Mouse (Mus musculus) hindbrain, postnatal 0 days (tissue): ENCODE measurements around the gene Pard3. TPM values are rescaled to one million over a fixed set of nuclear protein-coding genes. Genes with fewer than 3 reads are reported as not detected.

Experiments used
- ATAC-seq: fragments of 200-750 bp; cut with Nextera tagmentation; 2 replicates; pipeline ENCODE4 v1.8.0; 2017; ENCODE audit warnings: mild to moderate bottlenecking, moderate TSS enrichment, moderate library complexity
- DNase-seq: peaks from one replicate; pipeline ENCODE4 v3.0.0-alpha.2; 2015; ENCODE audit warnings: low spot score
- H3K27ac ChIP-seq: fragments of 300-500 bp; sonication (generic); 2 replicates; pipeline ENCODE4 v1.5.1; 2014; ENCODE audit warnings: mild to moderate bottlenecking
- H3K27me3 ChIP-seq: fragments of 300-500 bp; sonication (generic); 2 replicates; pipeline ENCODE4 v1.6.1; 2014; ENCODE audit warnings: low read length, mixed read lengths; ENCODE audit not compliant: insufficient read depth
- H3K36me3 ChIP-seq: fragments of 300-500 bp; sonication (generic); 2 replicates; pipeline ENCODE4 v1.6.1; 2014; ENCODE audit warnings: low read length, mixed read lengths; ENCODE audit not compliant: insufficient read depth
- H3K4me1 ChIP-seq: fragments of 300-500 bp; sonication (generic); 2 replicates; pipeline ENCODE4 v1.6.1; 2014; ENCODE audit warnings: antibody characterized with exemption, low read length, mixed read lengths; ENCODE audit not compliant: insufficient read depth
- H3K4me2 ChIP-seq: fragments of 300-500 bp; sonication (generic); 2 replicates; pipeline ENCODE4 v1.6.1; 2014; ENCODE audit warnings: low read depth, mild to moderate bottlenecking, low read length, moderate library complexity, mixed read lengths
- H3K4me3 ChIP-seq: fragments of 300-500 bp; sonication (generic); 2 replicates; pipeline ENCODE4 v1.5.1; 2014; ENCODE audit warnings: low read length
- H3K9ac ChIP-seq: fragments of 300-500 bp; sonication (generic); replicated peaks from 2 replicates; pipeline ENCODE4 v1.6.1; 2014; ENCODE audit warnings: mild to moderate bottlenecking, low read length, moderate library complexity, mixed read lengths
- H3K9me3 ChIP-seq: fragments of 300-500 bp; sonication (generic); 2 replicates; pipeline ENCODE4 v1.6.1; 2016; ENCODE audit warnings: low read length, mixed read lengths
- CTCF ChIP-seq: IDR thresholded peaks from 2 replicates; pipeline ENCODE4 v1.5.1; 2016; ENCODE audit warnings: antibody characterized with exemption, control low read depth, low read depth
- WGBS: fragments of 180-500 bp; shearing (Covaris S2); extraction: QIAGEN DNeasy Blood & Tissue Kit; methylation state at CpG from one replicate; pipeline ENCODE4 v1.1.7; 2014; 5-methylcytosine and 5-hydroxymethylcytosine counted together
- polyA plus RNA-seq: library from polyadenylated mRNA; unstranded; fragments of >200 nt; fragmentation: Nextera tagmentation; extraction: Ambion mirVana; gene quantifications from 2 replicates; pipeline ENCODE4 v1.2.1, GENCODE M21; 2015
- total RNA-seq: library from RNA; depleted of rRNA; stranded (reverse); fragments of >200 nt; gene quantifications from 2 replicates; pipeline ENCODE4 v1.2.3, GENCODE M21; 2014

The Pard3 gene
- total and polyA plus RNA-seq, 2 experiments from 2014 or later, result 11.9 to 29.3 TPM

DNA sequence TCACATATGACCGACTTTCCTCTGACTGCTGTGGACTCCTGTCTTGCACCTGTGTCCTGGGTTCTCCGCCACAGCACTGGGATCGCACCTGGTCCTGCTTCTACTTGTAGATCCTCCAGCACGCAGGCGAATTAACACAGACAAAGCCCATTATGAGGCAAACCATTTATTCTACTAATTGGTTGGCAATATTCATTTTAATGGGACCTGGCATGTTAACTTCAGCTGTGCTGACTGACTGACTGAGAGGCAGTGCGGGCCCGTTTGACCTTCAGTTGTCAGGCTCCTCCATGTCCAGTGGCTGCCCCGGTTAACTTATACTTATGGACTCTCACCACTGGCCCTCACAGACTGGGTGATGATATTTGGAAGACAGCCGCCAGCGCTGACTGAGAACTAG lies 128.6 kb downstream of the Pard3 start:
- H3K4me2 ChIP-seq, result no peak overlapping the region
- no peaks in the 10 kb centered on the region for H3K27me3 ChIP-seq
- 66% methylated on average over 10 of the region's 10 CpGs for WGBS
- no peak for TF ChIP-seq CTCF
- H3K9me3 ChIP-seq, result no peaks in the 10 kb centered on the region
- no peak for DNase-seq
- no peak overlapping the region for H3K9ac ChIP-seq
- no peak overlapping the region for H3K4me3 ChIP-seq
- 0 out of 2 replicates have a peak, but pooled peaks cover 6% of the 10 kb centered on the region for H3K4me1 ChIP-seq
- no peaks in the 10 kb centered on the region for H3K36me3 ChIP-seq
- ATAC-seq, result no peak
- peak overlapping the region; percentile 8; the same call in 1 of the 2 replicates for H3K27ac ChIP-seq

DNA sequence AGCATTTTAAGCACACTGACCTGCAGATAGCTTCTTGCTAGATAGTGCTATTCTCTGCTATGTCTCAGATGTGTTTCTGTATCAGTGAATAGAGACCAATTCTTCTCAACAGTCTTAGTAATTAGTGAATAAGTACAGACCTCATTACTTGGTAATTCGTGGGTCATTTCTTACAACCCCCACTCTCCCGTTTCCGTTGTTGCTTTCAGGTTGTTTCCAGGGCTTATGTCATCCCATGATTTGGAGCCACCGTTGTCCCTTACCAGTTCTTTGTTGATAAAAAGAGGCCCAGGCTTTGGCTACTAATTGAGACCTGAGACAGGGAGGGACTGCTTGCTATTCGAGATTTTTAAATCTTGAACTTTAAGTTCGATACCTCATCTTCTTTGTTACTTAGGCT lies 129.7 kb downstream of the Pard3 start:
- TF ChIP-seq CTCF, result no peak
- DNase-seq (no peak), ATAC-seq (no peak)
- Histone ChIP-seq H3K9ac (no peak overlapping the region), H3K27me3 (no peaks in the 10 kb centered on the region), H3K9me3 (no peaks in the 10 kb centered on the region), H3K36me3 (no peaks in the 10 kb centered on the region), H3K4me2 (no peak overlapping the region), H3K4me1 (0 out of 2 replicates have a peak, but pooled peaks cover 6% of the 10 kb centered on the region), H3K27ac (no peak overlapping the region), H3K4me3 (no peak overlapping the region)
- WGBS, result 71% methylated on average over 6 of the region's 6 CpGs

DNA sequence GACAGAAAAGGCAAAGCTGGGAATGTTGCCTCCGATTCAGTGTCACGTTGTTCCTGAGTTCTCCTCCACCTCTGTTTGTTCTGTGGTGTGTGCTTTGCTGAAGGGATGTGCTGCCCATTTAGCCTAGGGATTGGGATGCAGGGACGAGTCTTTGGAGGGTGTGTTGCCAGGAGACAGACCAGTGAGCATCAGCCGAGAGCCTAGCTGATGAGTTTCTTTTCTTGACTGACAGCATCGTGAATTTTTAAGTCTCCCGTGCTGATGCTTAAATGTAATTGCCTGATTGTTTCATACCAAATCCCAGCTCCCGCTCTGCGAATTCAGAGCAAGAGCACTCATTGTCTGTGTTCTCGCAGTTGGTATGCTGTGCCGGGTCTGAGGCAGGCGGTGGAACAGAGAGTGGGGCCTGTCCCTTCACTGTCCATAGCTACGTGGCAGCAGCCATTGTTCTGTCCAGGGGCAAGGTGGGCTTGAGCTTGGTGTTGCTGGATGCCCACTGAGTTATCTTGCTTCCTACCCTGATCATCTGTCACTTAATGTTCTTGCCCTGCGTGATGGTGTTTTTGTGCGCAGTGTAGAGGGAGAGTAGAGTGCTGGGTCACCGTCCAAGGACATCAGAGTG lies 131.2 kb downstream of the Pard3 start:
- WGBS, result 42% methylated on average over 15 of the region's 15 CpGs
- Histone ChIP-seq H3K27me3 (no peaks in the 10 kb centered on the region), H3K4me3 (no peak overlapping the region), H3K4me2 (no peak overlapping the region), H3K27ac (no peak overlapping the region), H3K9me3 (no peaks in the 10 kb centered on the region), H3K9ac (no peak overlapping the region), H3K4me1 (0 out of 2 replicates have a peak, but pooled peaks cover 6% of the 10 kb centered on the region), H3K36me3 (no peaks in the 10 kb centered on the region)
- no peak for TF ChIP-seq CTCF
- ATAC-seq, result no peak
- peak; percentile 33 for DNase-seq

DNA sequence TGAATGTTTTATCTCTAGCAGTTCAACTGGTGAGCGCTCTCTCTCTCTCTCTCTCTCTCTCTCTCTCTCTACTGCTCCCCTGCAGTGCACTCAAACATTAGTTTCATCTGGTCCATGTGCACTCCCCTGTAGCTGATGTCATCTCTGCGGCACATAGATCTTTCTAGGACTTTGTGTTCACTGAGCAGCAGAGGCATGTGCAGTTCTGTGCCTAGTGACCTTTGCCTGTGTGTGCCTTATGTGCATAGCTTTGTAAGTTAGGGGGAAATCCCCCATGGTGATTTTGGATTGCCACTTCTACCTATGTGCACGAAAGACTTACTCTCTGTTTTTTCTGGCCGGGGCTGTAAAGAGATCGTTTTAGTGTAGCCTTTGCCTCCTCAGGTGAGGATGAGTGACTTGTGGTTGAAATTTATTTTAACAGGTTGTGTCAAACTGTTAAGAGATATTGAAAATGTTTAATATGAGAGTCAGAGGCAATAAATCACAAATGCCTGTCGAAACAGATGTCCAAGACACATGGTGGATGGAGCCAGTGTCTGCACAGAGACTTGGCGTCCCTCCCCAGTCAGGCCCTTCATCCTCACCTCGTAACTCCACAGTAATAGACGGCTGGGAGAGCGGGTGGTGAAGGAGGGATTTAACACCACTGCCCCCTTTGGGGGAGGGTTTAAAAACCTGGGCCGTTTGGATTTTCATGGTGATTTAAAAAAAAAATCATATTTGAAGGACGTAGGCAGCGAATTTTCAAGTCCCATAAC lies 133.0 kb downstream of the Pard3 start:
- TF ChIP-seq CTCF, result no peak
- Histone ChIP-seq H3K9me3 (no peaks in the 10 kb centered on the region), H3K9ac (no peak overlapping the region), H3K4me1 (0 out of 2 replicates have a peak, but pooled peaks cover 6% of the 10 kb centered on the region), H3K4me3 (no peak overlapping the region), H3K36me3 (no peaks in the 10 kb centered on the region), H3K4me2 (no peak overlapping the region), H3K27ac (no peak overlapping the region), H3K27me3 (no peaks in the 10 kb centered on the region)
- no peak for DNase-seq
- WGBS, result 69% methylated on average over 13 of the region's 13 CpGs
- ATAC-seq, result no peak

DNA sequence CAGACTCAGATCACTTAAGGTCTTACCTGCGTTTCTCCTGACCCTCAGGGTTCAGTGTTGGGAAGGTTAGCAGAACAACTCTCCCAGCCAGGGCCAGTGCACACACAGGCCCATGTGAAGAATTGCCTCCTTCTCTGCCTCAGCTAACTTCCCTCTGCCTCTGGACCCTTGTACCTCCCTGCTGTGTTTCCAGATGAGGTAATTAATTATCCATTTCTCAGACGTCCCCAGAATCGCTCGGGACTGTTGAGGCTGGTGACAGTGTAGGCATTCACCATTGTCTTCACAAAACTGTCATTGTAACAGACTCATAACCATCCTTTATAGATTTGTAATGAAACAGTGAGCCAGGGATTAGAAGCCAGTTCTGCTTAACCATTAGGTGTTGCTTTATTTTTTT lies 143.8 kb downstream of the Pard3 start:
- H3K9me3 ChIP-seq, result no peaks in the 10 kb centered on the region
- H3K36me3 ChIP-seq, result no peaks in the 10 kb centered on the region
- H3K4me2 ChIP-seq, result no peak overlapping the region
- no peaks in the 10 kb centered on the region for H3K4me1 ChIP-seq
- DNase-seq, result no peak
- no peaks in the 10 kb centered on the region for H3K27me3 ChIP-seq
- WGBS, result 34% methylated on average over 4 of the region's 4 CpGs
- H3K27ac ChIP-seq, result no peak overlapping the region
- H3K4me3 ChIP-seq, result no peak overlapping the region
- TF ChIP-seq CTCF, result no peak
- no peak overlapping the region for H3K9ac ChIP-seq
- no peak for ATAC-seq

DNA sequence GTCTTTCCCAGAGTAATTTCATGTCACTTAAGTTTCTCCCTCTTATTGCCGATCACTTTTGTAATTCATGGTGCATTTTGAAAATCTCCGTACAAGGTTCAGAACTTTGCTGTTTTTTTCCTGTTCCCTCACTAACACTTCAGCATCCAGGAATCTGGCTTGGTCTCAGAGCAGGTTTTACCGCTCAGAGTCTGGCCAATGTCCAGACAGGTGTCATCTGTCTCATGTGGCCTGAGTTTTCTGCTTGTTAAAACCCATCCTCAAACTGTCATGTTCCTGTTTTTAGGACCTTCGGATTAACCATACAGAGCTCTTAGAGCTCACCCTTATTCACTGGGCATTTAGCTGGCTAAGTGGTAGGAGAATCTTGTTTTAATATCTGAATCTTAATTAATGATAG lies 146.9 kb downstream of the Pard3 start:
- Histone ChIP-seq H3K9me3 (no peaks in the 10 kb centered on the region), H3K4me3 (no peak overlapping the region), H3K4me2 (no peak overlapping the region), H3K27ac (no peak overlapping the region), H3K27me3 (no peaks in the 10 kb centered on the region), H3K9ac (no peak overlapping the region), H3K36me3 (no peaks in the 10 kb centered on the region), H3K4me1 (peaks cover 7% of the 10 kb centered on the region; the same call in 1 of the 2 replicates)
- no peak for TF ChIP-seq CTCF
- 73% methylated on average over 4 of the region's 4 CpGs for WGBS
- ATAC-seq (no peak), DNase-seq (no peak)

DNA sequence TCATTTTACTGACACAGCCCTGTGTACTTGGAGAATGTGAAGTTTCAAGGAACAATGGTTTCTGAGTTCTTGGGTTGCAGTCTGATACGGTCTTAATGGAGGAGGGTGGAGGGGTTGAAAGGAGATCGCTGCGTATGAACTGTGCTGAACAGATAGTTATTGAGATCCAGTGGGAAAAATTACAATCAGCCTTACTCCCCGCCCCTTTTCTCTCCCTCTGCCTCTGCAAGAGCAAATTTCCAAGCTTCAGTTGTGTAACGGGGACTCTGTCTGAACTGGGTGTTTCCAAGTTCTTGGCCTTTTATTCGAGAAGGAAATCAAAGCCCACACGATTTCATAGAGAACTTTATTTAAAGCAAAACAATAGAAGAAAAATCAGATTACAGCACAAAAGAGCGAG lies 150.6 kb downstream of the Pard3 start:
- H3K9ac ChIP-seq, result no peak overlapping the region
- ATAC-seq, result no peak
- 50% methylated on average over 8 of the region's 8 CpGs for WGBS
- DNase-seq, result no peak
- no peak for TF ChIP-seq CTCF
- H3K27ac ChIP-seq, result peak overlapping the region; percentile 20; the same call in 1 of the 2 replicates
- H3K4me1 ChIP-seq, result peaks cover 7% of the 10 kb centered on the region; the same call in 1 of the 2 replicates
- no peak overlapping the region for H3K4me3 ChIP-seq
- no peaks in the 10 kb centered on the region for H3K9me3 ChIP-seq
- H3K4me2 ChIP-seq, result no peak overlapping the region
- H3K36me3 ChIP-seq, result no peaks in the 10 kb centered on the region
- H3K27me3 ChIP-seq, result no peaks in the 10 kb centered on the region
